8 mouse cellular contexts compared by ENCODE assay signal in the genomic region with DNA sequence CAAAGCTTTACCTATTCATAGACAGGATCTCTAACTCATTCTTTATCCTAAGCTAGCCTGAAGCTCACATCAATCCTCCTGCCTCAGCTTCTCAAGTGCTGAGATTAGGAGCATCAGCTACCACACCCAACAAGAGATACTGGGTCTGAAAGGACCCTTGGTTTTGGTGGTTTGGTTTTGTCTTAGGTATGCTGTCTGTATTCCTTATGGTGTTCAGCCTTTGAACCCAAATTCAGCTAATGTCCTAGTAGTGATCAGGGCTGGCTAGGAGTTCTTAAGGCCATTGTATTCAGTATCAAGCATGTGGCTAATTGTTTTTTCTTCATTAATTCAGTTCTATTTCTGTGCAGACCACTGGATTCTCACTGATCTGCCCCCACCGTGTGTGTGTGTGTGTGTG. TPM values are rescaled to one million over a fixed set of nuclear protein-coding genes. Genes with fewer than 3 reads are reported as not detected.
A peak's percentile ranks its signal among the peaks of the same experiment; 100 is the strongest.
DNase-seq lines count a peak whose midpoint lies in the region; ATAC-seq and TF ChIP-seq lines count a peak whose summit lies in the region.

No protein-coding gene starts in this region.

- ATAC-seq in heart, embryonic 15.5 days (replicated peaks; ENCODE audit: insufficient number of reproducible peaks, insufficient read depth, low FRiP score, low read depth): no peak
- ATAC-seq in liver, postnatal 0 days: no peak

- H3K4me2 ChIP-seq in heart, embryonic 15.5 days: peak overlapping the region; percentile 87
- peak overlapping the region; percentile 68 for H3K4me2 ChIP-seq in liver, postnatal 0 days (ENCODE audit: low read depth, low read length)

- no peak for TF ChIP-seq POLR2A in heart, adult 2 months (IDR thresholded peaks at IDR 0.05; ENCODE audit: insufficient read depth, low read depth, low read length)

- peaks cover 4% of the 10 kb centered on the region for H3K36me3 ChIP-seq in heart, adult 2 months (ENCODE audit: control insufficient read depth, insufficient read depth, low read length)
- peaks cover 18% of the 10 kb centered on the region for H3K36me3 ChIP-seq in C2C12 (ENCODE audit: control insufficient read depth, insufficient read depth)
- H3K36me3 ChIP-seq in heart, embryonic 15.5 days: no peaks in the 10 kb centered on the region
- peaks cover 6% of the 10 kb centered on the region; the same call in 1 of the 2 replicates for H3K36me3 ChIP-seq in liver, postnatal 0 days (replicated peaks; ENCODE audit: insufficient read depth, low read length)

- TF ChIP-seq CTCF in heart, adult 2 months (IDR thresholded peaks at IDR 0.05): no peak
- TF ChIP-seq CTCF in C2C12 (IDR thresholded peaks at IDR 0.05; ENCODE audit: control insufficient read depth, insufficient read depth, insufficient read length): no peak
- no peak for TF ChIP-seq CTCF in liver, postnatal 0 days (IDR thresholded peaks at IDR 0.05; ENCODE audit: low read depth)

- 0 out of 2 replicates have a peak overlapping the region, but pooled peaks have one; percentile 11 for H3K27ac ChIP-seq in heart, adult 2 months
- peak overlapping the region; percentile 94 for H3K27ac ChIP-seq in heart, embryonic 15.5 days
- peak overlapping the region; percentile 96 for H3K27ac ChIP-seq in liver, postnatal 0 days (ENCODE audit: low read depth)

- peaks cover 24% of the 10 kb centered on the region for H3K79me3 ChIP-seq in C2C12 (ENCODE audit: low read depth)

- peaks cover 1% of the 10 kb centered on the region; the same call in 1 of the 2 replicates for H3K4me1 ChIP-seq in heart, adult 2 months (ENCODE audit: control insufficient read depth, insufficient read depth, low read length)
- H3K4me1 ChIP-seq in heart, embryonic 15.5 days (replicated peaks): peaks cover 20% of the 10 kb centered on the region
- H3K4me1 ChIP-seq in liver, postnatal 0 days (ENCODE audit: insufficient read depth): peaks cover 9% of the 10 kb centered on the region; the same call in 1 of the 2 replicates

- no peak for TF ChIP-seq EP300 in heart, adult 2 months (IDR thresholded peaks at IDR 0.05; ENCODE audit: insufficient read depth, low read depth, low read length)
- TF ChIP-seq EP300 in liver, postnatal 0 days (IDR thresholded peaks at IDR 0.05; ENCODE audit: low read depth): no peak

- H3K27me3 ChIP-seq in heart, adult 2 months (ENCODE audit: control insufficient read depth, insufficient read depth, low read length): no peaks in the 10 kb centered on the region
- H3K27me3 ChIP-seq in C2C12 (ENCODE audit: control insufficient read depth, insufficient read depth, insufficient read length): no peaks in the 10 kb centered on the region
- no peaks in the 10 kb centered on the region for H3K27me3 ChIP-seq in heart, embryonic 15.5 days
- peaks cover 3% of the 10 kb centered on the region; the same call in 1 of the 2 replicates for H3K27me3 ChIP-seq in liver, postnatal 0 days (ENCODE audit: insufficient read depth, low read length)

- intact Hi-C loops in heart, adult 2 months (cut with DNase I): loop anchor here (5.0 to 10.0 kb wide), 4 partner anchors 95 to 400 kb away; partner anchors contain the start of genes Dtl, Ints7, Nenf and Slc30a1

- H3K9me3 ChIP-seq in heart, embryonic 15.5 days (replicated peaks): no peaks in the 10 kb centered on the region
- no peaks in the 10 kb centered on the region for H3K9me3 ChIP-seq in liver, postnatal 0 days (ENCODE audit: low read length)

- DNase-seq in heart, adult 2 months: no peak
- DNase-seq in heart, adult 8-10 months (ENCODE audit: low spot score): no peak
- DNase-seq in liver, postnatal 0 days: no peak
- DNase-seq in cerebellum, postnatal 25 days: no peak
- no peak for DNase-seq in layer of hippocampus, adult 9-10 months (ENCODE audit: low spot score)
- DNase-seq in thymus, adult 18-20 months: no peak

- H3K79me2 ChIP-seq in heart, adult 2 months (replicated peaks; ENCODE audit: control insufficient read depth, insufficient read depth, low read length): no peaks in the 10 kb centered on the region; the same call in 1 of the 2 replicates
- peaks cover 38% of the 10 kb centered on the region for H3K79me2 ChIP-seq in C2C12 (ENCODE audit: control insufficient read depth, insufficient read depth)

- H3ac ChIP-seq in C2C12 (ENCODE audit: control insufficient read depth, insufficient read length, low read depth): peak overlapping the region; percentile 99

- whole genome bisulfite sequencing in heart, adult 2 months: 0% methylated on average over 1 of the region's 1 CpGs
- 0% methylated on average over 1 of the region's 1 CpGs for WGBS in heart, embryonic 15.5 days
- 0% methylated on average over 1 of the region's 1 CpGs for WGBS in liver, postnatal 0 days (ENCODE audit: insufficient replicate concordance)

- H3K4me3 ChIP-seq in heart, adult 2 months: no peak overlapping the region; the same call in 1 of the 2 replicates
- peak overlapping the region; percentile 78 for H3K4me3 ChIP-seq in C2C12 (ENCODE audit: insufficient read depth, poor library complexity, severe bottlenecking)
- peak overlapping the region; percentile 94 for H3K4me3 ChIP-seq in heart, embryonic 15.5 days
- H3K4me3 ChIP-seq in liver, postnatal 0 days (ENCODE audit: low read depth, low read length): peak overlapping the region; percentile 75

- H3K9ac ChIP-seq in heart, adult 2 months (ENCODE audit: low read depth, low read length): peak overlapping the region; percentile 97
- H3K9ac ChIP-seq in heart, embryonic 15.5 days: no peak overlapping the region
- 0 out of 2 replicates have a peak overlapping the region, but pooled peaks have one; percentile 89 for H3K9ac ChIP-seq in liver, postnatal 0 days (replicated peaks)

TF ChIP-seq in C2C12, 6 proteins besides CTCF, POLR2A, EP300 and RAD21:
- no peak for TF ChIP-seq USF1 (IDR thresholded peaks at IDR 0.05; ENCODE audit: low read depth)
- TF ChIP-seq MAX (IDR thresholded peaks at IDR 0.05): no peak
- no peak for TF ChIP-seq FOSL1 (IDR thresholded peaks at IDR 0.05; ENCODE audit: insufficient read depth, low read length, poor library complexity, severe bottlenecking)
- TF ChIP-seq CEBPB (IDR thresholded peaks at IDR 0.05; ENCODE audit: low read depth): no peak
- no peak for TF ChIP-seq MYOD1 (IDR thresholded peaks at IDR 0.05; ENCODE audit: control insufficient read depth, insufficient read length, low read depth)
- no peak for TF ChIP-seq MYOG (IDR thresholded peaks at IDR 0.05; ENCODE audit: control insufficient read depth, extremely low read depth, insufficient read length)

RNA-seq across cellular contexts. Expression of gene Lpgat1, which starts 0.5 kb away (rescaled TPM):
- 100 to 1,000 TPM in 1 of 2 experiments, 10 to 100 TPM in 1; 99.1 to 119 TPM for total RNA-seq in heart, adult 2 months (2021)
- 16.8 and 30.0 TPM in 2 replicates for polyA plus RNA-seq in heart, adult 2 months (2012; rRNA removed)
- 100 to 1,000 TPM; 105 to 121 (median 111) TPM for total RNA-seq in heart, adult 8-10 months (2022)
- polyA plus RNA-seq in C2C12 (2012; fragmentation: generic; extraction: Trizol): 16.5 TPM
- 32.1 and 36.8 TPM in 2 replicates for polyA plus RNA-seq in heart, embryonic 15.5 days (2015; fragmentation: Nextera tagmentation; extraction: Ambion mirVana)
- polyA plus RNA-seq in liver, postnatal 0 days (2015; fragmentation: Nextera tagmentation; extraction: Ambion mirVana): 95.0 and 102 TPM in 2 replicates

Comparison
In these comparisons a context has a peak if more than half of its experiments do, and no peak if none do; other contexts are left out.
1. H3K27ac ChIP-seq: peak in every context shown above with its lines; median percentile 96 in liver, postnatal 0 days; 94 in heart, embryonic 15.5 days; 11 in heart, adult 2 months.